Mouse (Mus musculus) G1E (cell line): ENCODE results near the gene Tvp23b. TPM values are rescaled to one million over a fixed set of nuclear protein-coding genes. Genes with fewer than 3 reads are reported as not detected.

Experiments
- ATAC-seq: 2 replicates; pipeline ENCODE4 v1.8.0; 2016; ENCODE audit warnings: mild to moderate bottlenecking; ENCODE audit not compliant: insufficient number of reproducible peaks, poor library complexity, low FRiP score, severe bottlenecking; ENCODE audit errors: extremely low read depth
- DNase-seq: peaks from one replicate; pipeline ENCODE4 v3.0.0; 2012; ENCODE audit warnings: low spot score
- H3K27me3 ChIP-seq: 2 replicates; pipeline ENCODE4 v1.6.1; 2012; ENCODE audit warnings: mild to moderate bottlenecking, low read length, inconsistent platforms; ENCODE audit not compliant: insufficient read depth
- H3K36me3 ChIP-seq: replicated peaks from 2 replicates; pipeline ENCODE3; 2012; ENCODE audit warnings: mild to moderate bottlenecking, inconsistent platforms
- H3K4me1 ChIP-seq: 2 replicates; pipeline ENCODE4 v1.6.1; 2012; ENCODE audit warnings: low read depth, low read length, inconsistent platforms, mixed read lengths; ENCODE audit not compliant: insufficient read depth
- H3K4me3 ChIP-seq: 2 replicates; pipeline ENCODE4 v1.5.1; 2012; ENCODE audit warnings: low read depth, mild to moderate bottlenecking, inconsistent platforms, low read length, moderate library complexity, mixed read lengths
- H3K9me3 ChIP-seq: replicated peaks from 2 replicates; pipeline ENCODE4 v1.6.1; 2012; ENCODE audit warnings: inconsistent platforms
- CTCF ChIP-seq: IDR thresholded peaks from 2 replicates; pipeline ENCODE4 v1.5.1; 2012; ENCODE audit warnings: low read depth, low read length, inconsistent platforms, mixed read lengths
- GATA1 ChIP-seq: IDR thresholded peaks from 2 replicates; pipeline ENCODE4 v1.6.1; 2012; ENCODE audit warnings: borderline replicate concordance, low read length, inconsistent platforms, mixed read lengths
- GATA2 ChIP-seq: IDR thresholded peaks from 2 replicates; pipeline ENCODE4 v1.6.1; 2012; ENCODE audit warnings: low read depth, low read length, inconsistent platforms, borderline replicate concordance
- POLR2AphosphoS5 ChIP-seq: IDR thresholded peaks from 2 replicates; pipeline ENCODE4 v1.6.1; 2012; ENCODE audit warnings: low read depth, low read length, inconsistent platforms; ENCODE audit not compliant: insufficient replicate concordance
- TAL1 ChIP-seq: conservative IDR thresholded peaks from 2 replicates; pipeline ENCODE4 v1.6.1; 2012; ENCODE audit warnings: low read depth, low read length, inconsistent platforms, mixed read lengths
- polyA plus RNA-seq: library from polyadenylated mRNA; stranded (reverse); fragments of >175 nt; gene quantifications from 2 replicates; pipeline ENCODE4 v1.2.3, GENCODE M21; 2012
- total RNA-seq, 2 experiments: library from RNA; stranded (forward) in 1 of 2; stranded (reverse) in 1 of 2; fragments of 200-1000 nt in 1 of 2; fragments of >200 nt in 1 of 2; fragmentation: Nextera tagmentation in 1 of 2; gene quantifications; 2 replicates each; pipeline ENCODE4 v1.2.3; 2014 to 2017

Gene Tvp23b
- total and polyA plus RNA-seq, 3 experiments = 3.3 to 53.7 (median 24.8) TPM

- Histone ChIP-seq H3K4me3 (no peak overlapping the region), H3K36me3 (no peaks in the 10 kb centered on the region), H3K27me3 (no peaks in the 10 kb centered on the region), H3K9me3 (no peaks in the 10 kb centered on the region), H3K4me1 (no peaks in the 10 kb centered on the region)
- no peak for ATAC-seq
- TF ChIP-seq CTCF = no peak
- TF ChIP-seq GATA2 = no peak
- no peak for TF ChIP-seq POLR2AphosphoS5
- TF ChIP-seq GATA1 = no peak
- TF ChIP-seq TAL1 = no peak
- no peak for DNase-seq
These were observed 24.7 kb downstream of the Tvp23b start for GRCm38 (mm10) chr11:62903871-62904495.

- H3K36me3 ChIP-seq = no peaks in the 10 kb centered on the region
- DNase-seq (no peak), ATAC-seq (no peak)
- H3K4me3 ChIP-seq = no peak overlapping the region
- TF ChIP-seq TAL1 (no peak), CTCF (no peak), GATA1 (no peak), POLR2AphosphoS5 (no peak), GATA2 (no peak)
- no peaks in the 10 kb centered on the region for H3K4me1 ChIP-seq
- H3K27me3 ChIP-seq = 0 out of 2 replicates have a peak, but pooled peaks cover 7% of the 10 kb centered on the region
- H3K9me3 ChIP-seq = no peaks in the 10 kb centered on the region
These were observed 30.6 kb downstream of the Tvp23b start for GRCm38 (mm10) chr11:62909720-62910306.

DNA sequence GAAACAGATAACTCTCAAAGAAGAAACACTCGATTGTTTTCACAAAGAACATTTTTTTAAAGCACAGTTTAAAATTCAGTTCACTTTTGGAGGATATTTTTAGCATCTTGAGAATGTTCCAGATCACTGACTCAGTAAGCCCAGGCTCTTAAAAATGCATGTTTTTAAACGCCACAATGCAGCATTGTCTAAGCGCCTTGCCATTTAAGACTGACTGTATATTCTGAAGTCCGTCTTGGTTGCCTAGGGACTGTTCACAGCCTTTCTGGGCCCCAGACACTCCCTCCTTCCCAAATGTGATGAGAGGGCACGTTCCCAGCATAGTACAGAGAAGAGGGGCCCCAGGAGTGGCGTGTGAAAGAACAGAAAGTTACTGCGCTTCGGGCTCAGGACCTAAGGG lies 32.1 kb downstream of the Tvp23b start:
- no peaks in the 10 kb centered on the region for H3K9me3 ChIP-seq
- 0 out of 2 replicates have a peak, but pooled peaks cover 7% of the 10 kb centered on the region for H3K27me3 ChIP-seq
- DNase-seq (no peak), ATAC-seq (no peak)
- TF ChIP-seq GATA1 = no peak
- TF ChIP-seq CTCF = no peak
- no peak for TF ChIP-seq GATA2
- TF ChIP-seq TAL1 = no peak
- no peak for TF ChIP-seq POLR2AphosphoS5
- no peaks in the 10 kb centered on the region for H3K4me1 ChIP-seq
- H3K36me3 ChIP-seq = no peaks in the 10 kb centered on the region
- H3K4me3 ChIP-seq = no peak overlapping the region

DNA sequence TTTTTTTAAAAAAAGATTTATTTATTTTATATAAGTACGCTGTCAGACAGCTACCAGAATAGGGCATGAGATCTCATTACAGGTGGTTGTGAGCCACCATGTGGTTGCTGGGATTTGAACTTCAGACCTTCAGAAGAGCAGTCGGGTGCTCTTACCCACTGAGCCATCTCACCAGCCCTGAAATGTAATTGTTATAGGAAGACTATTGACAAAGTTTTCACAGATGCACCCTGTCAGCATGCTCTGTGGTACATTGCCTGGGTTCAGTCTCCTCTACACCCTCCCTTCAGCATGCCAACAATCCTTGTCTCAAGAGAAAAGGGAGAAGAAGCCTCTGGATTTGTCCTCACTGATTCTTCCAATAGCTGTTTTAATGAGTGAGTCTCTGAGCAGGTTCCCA lies 33.9 kb downstream of the Tvp23b start:
- no peak for ATAC-seq

GRCm38 (mm10) chr11:62914532-62914931 lies 35.3 kb downstream of the Tvp23b start:
- 0 out of 2 replicates have a peak, but pooled peaks cover 5% of the 10 kb centered on the region for H3K27me3 ChIP-seq
- H3K4me3 ChIP-seq = no peak overlapping the region
- no peak for DNase-seq
- no peak for TF ChIP-seq TAL1
- no peak for TF ChIP-seq POLR2AphosphoS5
- no peak for TF ChIP-seq CTCF
- no peak for TF ChIP-seq GATA1
- no peak for TF ChIP-seq GATA2
- no peaks in the 10 kb centered on the region for H3K36me3 ChIP-seq
- H3K4me1 ChIP-seq = no peaks in the 10 kb centered on the region
- no peak for ATAC-seq
- no peaks in the 10 kb centered on the region for H3K9me3 ChIP-seq

More for the DNA sequence above, 33.9 kb downstream of the Tvp23b start:
- H3K36me3 ChIP-seq = no peaks in the 10 kb centered on the region
- no peaks in the 10 kb centered on the region for H3K9me3 ChIP-seq
- DNase-seq = no peak
- no peak overlapping the region for H3K4me3 ChIP-seq
- TF ChIP-seq GATA2 (no peak), POLR2AphosphoS5 (no peak), CTCF (no peak)
- no peaks in the 10 kb centered on the region for H3K4me1 ChIP-seq
- H3K27me3 ChIP-seq = 0 out of 2 replicates have a peak, but pooled peaks cover 7% of the 10 kb centered on the region

DNA sequence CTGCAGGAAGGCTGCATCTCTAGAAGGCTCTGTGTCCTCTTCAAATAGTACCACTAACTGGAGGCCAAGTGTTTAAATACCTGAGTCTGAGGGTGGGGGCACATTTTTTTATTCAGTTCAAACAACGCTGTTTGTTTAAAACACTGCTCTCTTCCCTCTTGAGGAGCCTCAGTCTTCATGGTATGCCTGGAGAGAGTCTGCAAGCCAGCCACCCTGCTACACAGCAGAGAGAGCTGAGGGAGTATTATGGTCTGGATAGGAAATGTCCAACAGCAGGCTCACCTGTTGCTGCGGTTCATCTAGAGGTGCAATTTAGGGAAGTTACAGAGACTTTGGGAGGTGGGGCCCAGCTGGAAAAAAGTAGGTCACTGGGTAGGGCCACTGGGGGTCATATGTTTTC lies 36.2 kb downstream of the Tvp23b start:
- TF ChIP-seq GATA2 (no peak), TAL1 (no peak)
- no peak for DNase-seq
- no peak for ATAC-seq
- Histone ChIP-seq H3K27me3 (0 out of 2 replicates have a peak, but pooled peaks cover 4% of the 10 kb centered on the region), H3K9me3 (no peaks in the 10 kb centered on the region), H3K36me3 (no peaks in the 10 kb centered on the region), H3K4me3 (no peak overlapping the region), H3K4me1 (no peaks in the 10 kb centered on the region)
